ENCODE assay signal across 13 mouse cellular contexts in the genomic region with DNA sequence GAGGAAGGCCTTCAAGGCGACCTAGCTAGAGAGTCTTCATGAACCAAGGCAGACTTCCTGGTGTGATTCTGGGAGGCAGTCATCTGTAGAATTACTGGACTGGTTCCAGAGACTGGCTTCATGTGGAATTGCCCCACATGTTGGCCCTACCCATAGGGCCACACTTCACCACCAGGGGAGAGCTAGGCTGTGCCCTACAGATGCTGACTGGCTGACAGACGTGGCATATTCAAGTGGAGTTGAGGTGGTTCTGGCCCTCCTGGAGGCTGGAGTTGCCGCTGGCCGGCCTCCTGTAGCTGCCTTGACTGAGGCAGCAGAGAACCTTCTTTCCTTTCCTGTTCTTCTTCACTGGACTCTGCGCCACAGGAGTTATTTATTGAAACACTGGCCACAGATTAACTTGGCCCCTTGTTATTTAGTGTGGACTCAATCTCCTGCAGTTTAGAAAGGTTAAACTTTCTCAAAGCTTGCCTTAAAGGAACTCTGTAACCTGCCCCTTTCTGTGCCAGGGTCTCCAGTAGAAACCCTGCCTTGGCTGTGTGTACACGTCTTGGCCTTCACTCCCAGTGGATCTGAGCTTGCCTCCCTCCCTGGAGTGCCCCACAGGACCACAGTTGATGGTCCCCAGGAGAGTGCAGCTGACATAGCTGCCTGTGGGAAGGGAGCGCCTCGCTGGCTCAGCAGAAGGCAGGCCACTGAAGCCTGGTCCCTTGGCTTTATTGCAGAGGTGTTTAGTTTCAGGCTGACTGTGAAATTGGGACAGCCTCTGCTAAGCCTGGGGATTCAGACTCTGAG. TPM values are rescaled to one million over a fixed set of nuclear protein-coding genes. Genes with fewer than 3 reads are reported as not detected.
DNase-seq lines count a peak whose midpoint lies in the region; ATAC-seq and TF ChIP-seq lines count a peak whose summit lies in the region.
"Had no signal": no experiment of that assay in that cellular context is flagged by ENCODE, and none has a peak within 500 bp of the region (broad histone marks: within the 10 kb centered on the region; RNA-seq: fewer than 3 reads in every experiment).

No protein-coding gene starts in this region.

- H3K9ac ChIP-seq in liver, embryonic 12.5 days, result no peak overlapping the region
- no peak overlapping the region for H3K9ac ChIP-seq in forebrain, embryonic 11.5 days (ENCODE audit: low read length)
- no peak overlapping the region for H3K9ac ChIP-seq in forebrain, embryonic 16.5 days (replicated peaks; ENCODE audit: low read depth, low read length)
- H3K9ac ChIP-seq: intestine, embryonic 15.5 days had no signal

- POLR2A ChIA-PET in Patski (lab: Charles Lee), result interaction anchor here (0.9 to 3.7 kb wide), 3 partner anchors 9 to 94 kb away, joined by 3 to 20 read pairs (median 5); a partner anchor contains a TSS

- no peak overlapping the region for H3K4me3 ChIP-seq in liver, embryonic 12.5 days
- no peak overlapping the region for H3K4me3 ChIP-seq in forebrain, embryonic 11.5 days (ENCODE audit: low read depth, low read length)
- no peak overlapping the region for H3K4me3 ChIP-seq in forebrain, embryonic 16.5 days (replicated peaks; ENCODE audit: low read length)
- H3K4me3 ChIP-seq: intestine, embryonic 15.5 days had no signal

- peak overlapping the region; percentile 34; the same call in 1 of the 2 replicates for H3K27ac ChIP-seq in liver, embryonic 12.5 days
- no peak overlapping the region for H3K27ac ChIP-seq in forebrain, embryonic 11.5 days (ENCODE audit: low read depth, low read length)
- no peak overlapping the region for H3K27ac ChIP-seq in forebrain, embryonic 16.5 days (ENCODE audit: low read length)
- H3K27ac ChIP-seq: intestine, embryonic 15.5 days had no signal

- H3K4me1 ChIP-seq in liver, embryonic 12.5 days, result peaks cover 23% of the 10 kb centered on the region
- no peaks in the 10 kb centered on the region for H3K4me1 ChIP-seq in forebrain, embryonic 11.5 days (replicated peaks; ENCODE audit: control insufficient read depth, insufficient read depth, low read length)
- H3K4me1 ChIP-seq in forebrain, embryonic 16.5 days (replicated peaks; ENCODE audit: control insufficient read depth, insufficient read depth, low read length), result no peaks in the 10 kb centered on the region

- WGBS in liver, embryonic 12.5 days (ENCODE audit: insufficient replicate concordance), result 69% methylated on average over 8 of the region's 8 CpGs
- 87% methylated on average over 8 of the region's 8 CpGs for WGBS in forebrain, embryonic 11.5 days
- 80% methylated on average over 8 of the region's 8 CpGs for WGBS in forebrain, embryonic 16.5 days

- in situ Hi-C loops in Patski (cut with MboI; ENCODE audit: low pct_unique_long_range_greater_than_20kb), result no loop called here

- H3K27me3 ChIP-seq in Patski, result no peaks in the 10 kb centered on the region
- no peaks in the 10 kb centered on the region for H3K27me3 ChIP-seq in liver, embryonic 12.5 days (replicated peaks)
- H3K27me3 ChIP-seq in forebrain, embryonic 11.5 days (ENCODE audit: control insufficient read depth, insufficient read depth, low read length), result no peaks in the 10 kb centered on the region
- no peaks in the 10 kb centered on the region for H3K27me3 ChIP-seq in forebrain, embryonic 16.5 days (replicated peaks; ENCODE audit: control insufficient read depth, insufficient read depth, low read length)
- H3K27me3 ChIP-seq: intestine, embryonic 15.5 days had no signal

- H3K36me3 ChIP-seq in liver, embryonic 12.5 days, result peaks cover 32% of the 10 kb centered on the region
- no peaks in the 10 kb centered on the region; the same call in 1 of the 2 replicates for H3K36me3 ChIP-seq in forebrain, embryonic 11.5 days (ENCODE audit: control insufficient read depth, insufficient read depth, low read length)
- peaks cover 4% of the 10 kb centered on the region for H3K36me3 ChIP-seq in forebrain, embryonic 16.5 days (ENCODE audit: control insufficient read depth, insufficient read depth)

- no peaks in the 10 kb centered on the region for H3K9me3 ChIP-seq in liver, embryonic 12.5 days (replicated peaks)
- H3K9me3 ChIP-seq in forebrain, embryonic 11.5 days (ENCODE audit: control insufficient read depth, low read length), result no peaks in the 10 kb centered on the region
- no peaks in the 10 kb centered on the region for H3K9me3 ChIP-seq in forebrain, embryonic 16.5 days (ENCODE audit: control insufficient read depth, low read length)
- H3K9me3 ChIP-seq: intestine, embryonic 15.5 days had no signal

- peak; percentile 80 for ATAC-seq in Patski
- ATAC-seq in liver, embryonic 12.5 days, result no peak
- ATAC-seq in forebrain, embryonic 11.5 days (replicated peaks; ENCODE audit: low FRiP score), result no peak
- no peak for ATAC-seq in forebrain, embryonic 16.5 days
- ATAC-seq: CD4-positive, CD25-positive, alpha-beta regulatory T cell, adult 4 months; intestine, embryonic 15.5 days had no signal

- TF ChIP-seq CTCF in Patski (IDR thresholded peaks at IDR 0.05), result no peak

- DNase-seq in Patski (ENCODE audit: low read depth, low spot score), result peak; percentile 69
- peak; percentile 94 for DNase-seq in kidney, adult 11 months
- peak; percentile 76 for DNase-seq in kidney, postnatal 10 days
- no peak for DNase-seq in forebrain, embryonic 11.5 days (ENCODE audit: low spot score)
- DNase-seq in cerebellum, adult 11-12 months, result no peak
- DNase-seq: adrenal gland, adult 8-10 months; cerebellum, adult 9-11 months; lung, postnatal 14 days; right cerebral cortex, postnatal 4 days had no signal

- CTCF ChIA-PET in Patski (lab: Charles Lee), result interaction anchor here (0.9 to 3.2 kb wide), 10 partner anchors 8 to 101 kb away, joined by 3 to 20 read pairs (median 3); a partner anchor contains a TSS

- H3K4me2 ChIP-seq in liver, embryonic 12.5 days, result no peak overlapping the region
- H3K4me2 ChIP-seq in forebrain, embryonic 11.5 days (ENCODE audit: low read depth, low read length, severe bottlenecking), result no peak overlapping the region
- no peak overlapping the region for H3K4me2 ChIP-seq in forebrain, embryonic 16.5 days (ENCODE audit: low read length)
- H3K4me2 ChIP-seq: intestine, embryonic 15.5 days had no signal

RNA-seq across cellular contexts. Expression of a gene that starts 10.1 kb away (rescaled TPM):
- polyA plus RNA-seq in Patski (2021), result 35.2 TPM
- polyA plus RNA-seq in liver, embryonic 12.5 days (2016; fragmentation: Nextera tagmentation; extraction: Ambion mirVana), result 12.4 TPM in 2 replicates
- 48.3 and 48.6 TPM in 2 replicates for polyA plus RNA-seq in forebrain, embryonic 11.5 days (2014; fragmentation: Nextera tagmentation; extraction: Ambion mirVana)
- 26.4 and 32.3 TPM in 2 replicates for polyA plus RNA-seq in forebrain, embryonic 16.5 days (2015; fragmentation: Nextera tagmentation; extraction: Ambion mirVana)

RNA-seq across cellular contexts. Expression of a gene that starts 11.2 kb away (rescaled TPM):
- polyA plus RNA-seq in Patski (2021), result 159 TPM
- 71.5 and 72.9 TPM in 2 replicates for polyA plus RNA-seq in liver, embryonic 12.5 days (2016; fragmentation: Nextera tagmentation; extraction: Ambion mirVana)
- polyA plus RNA-seq in forebrain, embryonic 11.5 days (2014; fragmentation: Nextera tagmentation; extraction: Ambion mirVana), result 204 and 232 TPM in 2 replicates
- 400 and 401 TPM in 2 replicates for polyA plus RNA-seq in forebrain, embryonic 16.5 days (2015; fragmentation: Nextera tagmentation; extraction: Ambion mirVana)

RNA-seq across cellular contexts. Expression of a gene that starts 56.7 kb away (rescaled TPM):
- polyA plus RNA-seq in Patski (2021), result 0.42 TPM
- polyA plus RNA-seq in liver, embryonic 12.5 days (2016; fragmentation: Nextera tagmentation; extraction: Ambion mirVana), result 0.37 and 0.41 TPM in 2 replicates
- polyA plus RNA-seq in forebrain, embryonic 11.5 days (2014; fragmentation: Nextera tagmentation; extraction: Ambion mirVana), result 1.3 and 2.7 TPM in 2 replicates
- polyA plus RNA-seq in forebrain, embryonic 16.5 days (2015; fragmentation: Nextera tagmentation; extraction: Ambion mirVana), result 2.1 and 3.0 TPM in 2 replicates

Comparison
In these comparisons a context has a peak if more than half of its experiments do, and no peak if none do; other contexts are left out.
1. DNase-seq: peak in Patski (single experiment), kidney, adult 11 months (single experiment) and kidney, postnatal 10 days (single experiment); none in forebrain, embryonic 11.5 days (single experiment) and cerebellum, adult 11-12 months (single experiment).